Mouse (Mus musculus) CD4-positive, CD25-positive, alpha-beta regulatory T cell, adult 4 months (primary cell): Measurements from ENCODE around the gene Rogdi. TPM values are rescaled to one million over a fixed set of nuclear protein-coding genes. Genes with fewer than 3 reads are reported as not detected.

Source experiments
- ATAC-seq: one replicate; pipeline ENCODE4 v1.8.0; 2017
- polyA plus RNA-seq, 2 experiments: library from polyadenylated mRNA; unstranded; fragments of 100-300 nt; shearing (Covaris generic); gene quantifications; one replicate each; pipeline ENCODE4 v1.2.1; 2017

Gene Rogdi
- 10 to 100 TPM; 19.8 to 35.0 TPM for polyA plus RNA-seq

DNA sequence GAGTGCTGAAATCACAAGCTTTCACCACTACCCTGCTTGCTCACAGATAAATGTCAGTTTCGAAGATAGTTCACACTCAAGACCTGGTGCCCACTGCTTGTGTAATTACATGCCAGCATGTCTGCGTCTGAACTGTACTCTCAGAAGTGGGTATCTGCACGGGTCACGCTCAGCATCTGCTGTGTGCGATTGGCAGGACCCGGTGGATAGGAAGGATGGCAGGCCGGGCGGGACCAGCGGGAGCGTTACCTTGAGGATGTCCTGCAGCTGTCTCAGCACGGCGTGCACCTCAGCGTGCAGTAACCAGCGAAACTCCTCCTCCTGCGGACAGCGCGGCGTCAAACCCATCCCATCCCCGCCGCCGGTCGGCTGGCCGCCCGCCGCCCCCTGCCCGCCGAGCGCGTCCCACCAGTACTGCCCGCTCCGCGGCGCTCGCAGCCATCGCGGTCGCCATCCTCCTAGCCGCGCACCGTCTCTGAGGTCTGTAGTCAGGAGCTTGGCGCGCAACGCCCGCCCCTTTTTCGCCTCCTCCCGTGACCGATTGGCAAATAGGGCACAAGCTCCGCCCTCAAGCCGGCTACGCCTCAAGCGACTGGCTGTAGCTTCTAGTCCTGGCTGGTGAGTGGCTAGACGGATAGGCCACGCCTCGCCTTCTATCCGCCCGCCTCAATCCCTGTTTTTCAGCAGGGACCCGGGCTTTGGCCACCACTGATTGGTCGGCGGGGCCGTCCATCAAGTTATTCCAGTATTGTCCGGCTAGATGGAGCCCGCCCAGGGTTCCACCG is at the start of gene Rogdi:
Gene Rogdi (minus strand): TSS at position 500 of the 785 bp plus-strand sequence.
- ATAC-seq: peak; percentile 99

DNA sequence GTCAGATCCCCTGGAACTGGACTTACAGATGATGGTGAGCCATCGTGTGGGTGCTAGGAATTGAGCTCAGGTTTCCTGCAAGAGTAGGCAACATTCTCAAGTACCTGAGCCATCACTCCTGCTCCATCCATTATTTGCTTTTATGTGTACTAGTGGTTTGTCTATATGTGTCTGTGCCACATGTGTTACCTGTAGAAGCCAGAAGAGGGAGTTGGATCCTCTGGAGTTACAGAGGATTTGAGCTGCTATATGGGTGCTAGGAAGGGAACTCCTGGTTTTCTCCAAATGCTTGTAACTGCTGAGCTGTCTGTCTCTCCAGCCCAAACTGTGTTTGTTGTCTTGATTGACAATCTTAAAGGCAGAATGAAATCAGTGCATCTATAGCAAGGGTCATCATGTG is 44.8 kb upstream of the Rogdi start:
- peak; percentile 43 for ATAC-seq

DNA sequence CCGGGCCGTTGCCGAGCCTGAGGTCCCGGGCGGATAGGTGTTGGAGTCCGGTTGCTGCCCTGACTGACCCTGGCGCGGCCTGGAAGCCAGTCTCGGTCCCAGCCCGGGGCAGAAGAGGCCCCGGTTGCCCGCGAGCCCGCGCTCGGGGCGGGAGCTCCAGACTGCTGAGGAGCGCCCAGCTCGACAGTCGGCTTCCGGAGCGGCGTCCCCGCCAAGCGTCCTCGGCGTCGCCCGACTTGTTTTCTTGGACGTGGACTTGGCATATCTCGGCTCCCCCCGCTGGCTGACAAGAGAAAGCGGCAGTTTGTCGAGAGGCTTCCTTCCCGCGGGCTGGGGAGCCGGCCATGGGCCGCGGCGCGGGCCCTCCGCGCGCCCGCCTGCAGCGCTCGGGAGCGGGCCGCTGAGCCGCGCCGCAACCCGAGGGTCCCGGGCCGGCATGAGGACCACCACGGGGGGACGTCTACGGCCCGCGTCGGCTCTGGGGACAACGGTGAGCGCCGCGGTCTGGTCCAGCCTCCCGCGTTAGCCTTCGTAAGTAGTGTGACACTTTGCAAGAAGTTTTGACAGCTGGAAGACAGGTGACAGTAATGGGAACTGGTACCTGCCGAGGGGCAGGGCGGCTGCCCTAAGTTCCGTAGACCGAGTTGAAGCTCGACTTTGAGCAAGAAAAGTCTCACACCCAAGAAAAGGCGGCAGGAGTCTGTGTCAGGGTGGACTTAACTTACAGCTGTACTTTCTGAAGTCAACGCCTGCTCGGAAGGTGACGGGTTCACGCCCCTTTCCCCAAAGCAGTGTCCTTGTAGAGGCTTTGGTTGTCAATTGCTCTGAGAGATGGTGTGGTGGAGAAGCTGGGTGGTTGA is 37.1 kb upstream of the Rogdi start:
- peak; percentile 59 for ATAC-seq

DNA sequence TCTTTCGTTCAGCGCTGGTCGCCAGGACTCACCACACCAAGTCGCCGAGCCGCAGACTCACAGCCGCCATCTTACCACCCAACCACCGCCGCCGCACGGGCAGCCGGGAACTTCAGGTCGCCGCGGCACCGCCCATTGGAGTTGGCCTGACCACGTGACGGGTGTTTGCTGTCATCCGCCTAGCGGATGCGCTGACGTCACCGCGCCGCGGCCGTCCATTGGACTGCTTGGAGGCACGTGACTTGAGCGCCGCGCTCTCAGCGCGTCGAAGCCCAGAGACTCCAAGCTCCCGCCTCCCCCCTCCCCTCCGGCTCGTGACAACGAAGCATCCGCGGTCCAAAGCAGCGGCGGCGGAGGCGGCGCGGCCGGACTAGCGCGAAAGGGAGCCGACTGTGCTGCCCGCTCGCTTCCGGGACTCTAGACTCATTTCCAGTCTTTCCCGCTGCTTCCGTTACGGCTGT is 36.5 kb upstream of the Rogdi start, which contains the start of the genes Glyr1 and Ubn1:
Gene Glyr1 (minus strand): TSS at position 90 of the 461 bp plus-strand sequence.
Gene Ubn1 (plus strand): TSS at position 284 of the 461 bp plus-strand sequence.
- peak; percentile 92 for ATAC-seq

DNA sequence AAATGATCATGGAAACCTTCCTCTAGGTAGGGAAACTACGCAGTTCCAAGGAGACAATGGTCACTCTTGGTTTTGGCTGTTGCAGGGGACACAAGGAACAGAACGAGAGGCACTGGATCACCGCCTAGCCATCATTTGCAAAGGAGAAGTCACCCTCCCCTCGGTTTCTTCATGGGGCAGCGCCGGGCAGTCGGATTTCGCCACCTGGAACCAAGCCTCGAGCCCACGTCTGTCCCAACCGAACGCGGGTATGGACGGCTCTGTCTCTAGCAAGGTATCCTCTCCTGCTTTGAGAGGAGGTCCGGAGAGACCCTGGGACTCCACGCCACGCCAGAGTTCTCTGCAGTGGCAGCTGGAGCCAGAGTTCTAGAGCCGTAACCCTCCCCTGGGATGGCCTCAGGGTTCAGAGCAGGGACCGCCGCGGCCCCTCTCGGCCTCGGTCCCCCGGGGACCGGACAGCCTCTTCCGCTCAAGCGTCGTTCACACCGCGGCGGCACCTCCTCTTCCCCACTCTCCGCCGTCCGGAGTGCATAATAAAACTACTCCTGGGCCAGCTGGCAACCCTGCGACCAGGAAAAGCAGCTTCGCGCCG is 35.9 kb upstream of the Rogdi start:
- peak; percentile 15 for ATAC-seq

DNA sequence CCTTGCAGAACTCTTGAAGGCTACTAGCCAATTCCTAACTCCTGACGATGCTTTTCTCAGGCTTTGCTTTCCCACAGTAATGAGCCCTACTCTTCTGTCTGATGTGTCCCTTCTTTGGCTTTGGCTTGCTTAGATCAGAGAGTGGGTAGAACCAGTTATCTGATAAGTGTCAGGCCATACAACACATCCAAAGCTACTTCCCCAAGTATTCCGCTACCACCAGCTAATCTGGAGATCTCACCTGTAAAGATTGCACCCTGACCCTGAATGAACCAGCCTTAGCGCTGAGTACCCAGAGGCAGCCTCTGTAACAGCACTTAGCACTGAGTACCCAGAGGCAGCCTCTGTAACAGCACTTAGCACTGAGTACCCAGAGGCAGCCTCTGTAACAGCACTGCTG is 32.0 kb upstream of the Rogdi start:
- no peak for ATAC-seq

DNA sequence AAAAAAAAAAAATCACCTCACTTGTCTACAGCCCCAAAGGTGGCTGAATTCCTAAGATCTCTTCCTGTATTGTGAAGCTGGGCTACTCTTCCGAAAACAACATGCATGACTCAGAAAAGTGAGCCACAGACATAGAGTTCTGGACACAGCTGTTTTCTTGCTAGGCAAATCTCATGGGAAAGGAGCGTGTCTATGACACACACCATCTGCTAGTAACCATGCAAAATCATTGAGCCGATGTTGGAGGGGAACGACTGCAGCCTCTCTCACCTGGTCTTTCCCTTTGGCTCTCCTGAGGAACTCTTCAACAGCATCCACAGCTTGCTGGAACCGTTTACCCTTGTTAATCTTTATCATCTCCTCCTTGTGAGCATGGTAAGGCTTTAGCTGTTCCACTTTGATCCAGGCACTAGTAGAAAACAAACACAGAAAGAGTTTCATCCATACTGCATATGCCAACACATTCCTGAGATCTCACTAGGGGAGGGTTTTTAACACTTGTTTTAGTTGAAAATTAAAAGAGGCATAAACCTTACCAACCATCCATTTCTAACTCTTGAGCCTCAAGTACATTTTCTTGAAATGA is 23.4 kb upstream of the Rogdi start:
- ATAC-seq: no peak

DNA sequence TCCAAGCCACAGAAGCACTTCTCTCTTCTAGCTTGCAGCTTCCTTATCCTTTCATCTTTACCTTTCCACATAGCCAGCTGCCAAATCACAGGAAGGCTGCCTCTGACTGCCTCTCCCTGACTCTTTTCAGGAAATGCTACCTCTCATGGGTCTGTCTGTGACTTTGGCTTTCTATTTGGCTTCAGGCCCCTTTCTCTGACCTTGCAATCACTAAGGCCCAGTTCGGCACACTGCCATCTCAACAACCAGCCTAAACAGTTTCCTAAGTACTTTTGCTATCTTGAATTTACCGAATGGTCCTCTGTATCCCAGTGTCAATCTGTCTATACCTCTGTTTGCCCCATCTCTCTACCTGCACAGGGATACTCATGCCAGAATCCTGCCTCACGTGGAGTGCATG is 22.2 kb upstream of the Rogdi start:
- ATAC-seq: no peak

DNA sequence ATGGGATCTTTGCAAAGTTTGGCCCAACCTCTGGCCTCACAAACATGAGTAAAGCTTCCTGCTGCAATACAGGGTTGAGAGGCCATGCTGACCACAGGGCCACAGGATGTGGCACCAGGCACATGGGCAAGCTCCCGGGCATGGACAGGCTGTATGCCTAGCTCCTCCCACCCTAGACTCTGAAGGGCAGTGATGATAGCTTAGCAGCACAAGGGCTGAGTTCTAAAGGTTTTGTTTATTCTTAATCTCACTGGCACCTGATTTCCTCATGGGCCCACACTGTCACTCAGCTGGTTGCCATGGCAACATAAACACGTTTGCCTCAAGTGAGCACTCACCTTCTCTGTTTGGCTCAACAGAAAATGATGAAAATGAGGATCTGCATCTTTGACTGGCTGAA is 16.5 kb upstream of the Rogdi start:
- peak; percentile 60 for ATAC-seq

DNA sequence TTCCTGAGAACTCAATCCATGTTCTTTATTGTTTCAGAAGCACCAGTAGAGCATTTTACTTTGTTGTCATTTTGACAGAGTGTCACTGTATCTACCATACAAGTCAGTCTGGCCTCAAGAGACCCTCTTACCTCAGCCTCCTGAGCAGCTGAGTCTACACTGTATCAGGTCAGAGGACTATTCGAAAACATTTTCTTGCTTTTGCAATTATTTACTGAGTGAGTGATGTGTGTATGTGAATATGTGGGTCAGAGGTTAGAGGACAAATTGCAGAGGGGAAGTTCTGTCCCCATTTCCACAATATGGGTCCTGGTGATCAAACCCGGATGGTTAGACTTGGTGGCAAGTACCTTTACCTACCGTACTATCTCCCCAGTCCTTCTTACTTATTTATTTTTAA is 10.7 kb upstream of the Rogdi start:
- no peak for ATAC-seq

DNA sequence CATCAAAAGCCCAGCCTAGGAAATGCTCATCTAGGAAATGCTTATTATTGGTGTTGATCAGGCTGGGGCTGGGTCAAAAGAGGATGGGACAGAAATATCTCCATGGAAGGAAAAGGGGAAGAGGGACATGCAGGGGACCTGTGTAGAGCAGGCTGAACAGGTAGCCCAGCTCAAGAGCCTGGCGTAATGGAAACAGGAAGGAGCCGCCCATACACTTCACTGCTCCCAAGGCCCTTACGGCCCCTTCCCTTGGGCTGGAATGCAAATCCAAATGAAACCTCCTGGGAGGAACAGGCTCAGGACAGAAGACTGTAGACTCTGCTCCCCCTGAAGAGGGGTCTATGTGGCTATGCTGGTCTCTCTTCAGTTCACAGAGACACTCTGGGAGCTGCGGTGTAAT is 1.2 kb upstream of the Rogdi start:
- no peak for ATAC-seq

DNA sequence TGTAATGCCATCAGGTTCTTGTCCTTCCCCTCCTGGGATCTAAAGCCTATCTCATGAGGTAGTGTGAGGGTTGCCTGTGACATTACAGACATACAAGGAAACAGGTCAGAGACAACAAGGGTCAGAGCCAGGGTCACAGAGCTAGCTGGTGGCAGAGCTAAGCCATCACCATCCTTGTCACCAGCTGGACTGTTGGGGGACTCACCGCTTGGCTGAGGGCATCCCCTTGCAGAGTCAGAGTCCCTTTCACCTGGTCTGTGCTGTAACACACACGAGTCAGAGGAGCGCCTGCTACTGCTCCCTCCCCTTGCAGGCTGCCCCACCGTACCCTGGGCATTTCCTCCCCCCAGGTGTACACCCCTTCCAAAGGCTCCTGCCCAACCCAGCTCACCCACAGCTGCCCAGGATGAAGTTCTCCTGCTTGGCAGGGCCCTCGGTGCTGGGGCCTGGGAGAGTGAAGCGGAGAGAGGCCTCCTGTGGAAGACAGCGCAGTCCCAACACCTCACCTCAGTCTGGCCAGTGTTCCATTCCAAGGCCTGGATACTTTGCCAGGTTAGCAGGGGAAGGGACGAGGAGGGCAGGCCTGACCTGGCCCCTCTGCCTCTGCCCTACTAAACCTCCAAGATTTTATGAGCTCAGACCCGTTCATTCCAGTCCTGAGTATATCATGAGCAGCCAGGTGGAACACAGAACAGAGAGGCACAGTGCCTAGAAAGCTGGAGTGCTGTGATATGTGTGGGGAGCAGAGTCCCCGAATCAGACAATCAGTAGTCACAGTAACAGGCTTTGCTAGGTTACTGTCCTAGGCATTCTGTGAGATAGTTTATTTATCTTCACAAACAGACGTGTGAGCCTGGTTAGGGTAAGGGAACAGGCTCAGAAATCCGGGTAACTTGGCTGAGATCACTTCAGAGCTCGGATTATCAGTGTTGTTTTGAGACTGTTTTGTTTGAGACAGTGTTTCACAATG is 1.0 kb downstream of the Rogdi start:
- no peak for ATAC-seq

DNA sequence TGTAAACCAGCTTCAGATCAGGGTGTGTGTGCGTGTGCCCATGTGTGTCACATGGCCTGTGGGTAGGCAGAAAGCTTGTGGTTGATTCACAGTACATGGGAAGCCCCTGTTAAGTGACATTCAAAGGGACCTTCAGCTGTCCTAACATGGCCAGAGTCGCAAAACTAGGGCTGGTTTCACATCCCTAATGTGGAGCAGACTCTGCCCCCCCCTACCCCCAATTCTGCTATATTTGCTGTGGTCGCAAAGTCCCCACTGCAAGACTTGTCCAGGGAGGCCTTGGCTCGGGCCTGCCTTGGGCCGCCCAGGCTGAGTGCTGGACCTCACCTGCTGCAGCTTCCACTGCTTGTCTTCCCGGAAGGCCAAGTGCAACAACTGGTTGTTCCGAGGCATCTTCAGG is 2.1 kb downstream of the Rogdi start:
- no peak for ATAC-seq

DNA sequence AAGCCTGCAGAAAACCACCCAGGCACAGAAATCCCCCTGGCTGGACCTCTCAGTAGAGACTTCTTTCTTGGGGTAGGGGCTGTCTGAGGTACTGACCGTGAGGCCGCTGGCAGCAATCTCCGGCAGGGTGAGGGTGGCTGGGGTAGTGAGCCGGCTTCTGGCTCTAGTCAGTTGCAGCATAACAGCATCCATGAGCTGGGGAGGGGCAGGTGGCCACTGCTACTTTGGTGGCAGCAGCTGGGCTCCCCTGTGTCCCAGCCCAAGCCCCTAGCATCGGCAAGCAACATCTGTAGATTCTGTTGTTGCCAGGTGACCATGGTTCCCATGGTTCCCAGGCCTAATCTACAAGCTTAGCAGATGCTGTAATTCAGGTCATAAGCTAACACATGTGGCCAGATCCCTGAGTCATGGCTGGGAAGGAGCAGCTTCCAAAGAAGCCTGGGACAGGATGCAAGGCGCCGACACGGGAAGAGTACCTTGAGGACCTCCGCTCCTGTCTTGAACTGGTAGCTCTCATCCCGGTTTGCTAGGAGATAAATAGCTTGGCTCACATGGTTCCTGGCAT is 2.9 kb downstream of the Rogdi start:
- ATAC-seq: no peak

DNA sequence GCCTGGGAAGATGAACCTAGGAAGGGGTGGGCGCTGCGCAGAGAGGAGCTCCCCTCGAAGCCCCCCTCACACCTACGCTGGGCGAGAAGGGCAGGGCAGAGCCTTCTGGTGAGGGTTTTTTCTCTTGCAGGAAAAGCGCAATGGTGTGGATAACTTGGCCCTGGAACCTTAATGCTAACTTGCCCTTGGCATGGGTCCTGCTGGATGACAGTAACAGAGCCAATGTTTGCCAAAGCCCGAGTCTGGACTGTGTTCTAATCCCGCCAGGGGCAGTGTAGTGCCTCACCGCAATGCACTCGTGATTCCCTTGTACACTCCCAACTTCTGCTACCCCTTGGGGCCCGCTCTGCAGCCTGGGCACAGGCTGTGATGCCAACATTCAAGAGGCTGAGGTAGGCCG is 5.3 kb downstream of the Rogdi start:
- no peak for ATAC-seq

DNA sequence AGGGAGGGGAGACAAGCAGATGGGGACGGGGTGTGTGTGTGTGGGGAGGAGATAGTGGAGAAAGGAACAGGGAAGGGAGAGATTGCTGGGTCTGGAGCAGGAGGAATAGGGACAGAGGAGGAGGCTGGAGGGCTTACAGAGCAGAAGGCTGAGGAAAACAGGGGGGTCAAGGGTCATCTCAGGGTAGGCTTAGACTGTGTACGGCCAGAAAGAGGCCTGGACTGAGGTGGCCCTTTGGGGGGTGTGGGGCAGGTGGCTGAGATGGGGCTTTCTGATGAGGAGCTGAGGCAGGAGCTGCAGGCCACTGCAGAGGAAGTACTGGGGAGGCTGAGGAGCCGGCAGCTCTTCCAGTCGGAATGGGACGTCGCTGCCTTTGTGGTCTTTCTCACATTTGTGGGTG is 5.9 kb downstream of the Rogdi start:
- ATAC-seq: no peak

DNA sequence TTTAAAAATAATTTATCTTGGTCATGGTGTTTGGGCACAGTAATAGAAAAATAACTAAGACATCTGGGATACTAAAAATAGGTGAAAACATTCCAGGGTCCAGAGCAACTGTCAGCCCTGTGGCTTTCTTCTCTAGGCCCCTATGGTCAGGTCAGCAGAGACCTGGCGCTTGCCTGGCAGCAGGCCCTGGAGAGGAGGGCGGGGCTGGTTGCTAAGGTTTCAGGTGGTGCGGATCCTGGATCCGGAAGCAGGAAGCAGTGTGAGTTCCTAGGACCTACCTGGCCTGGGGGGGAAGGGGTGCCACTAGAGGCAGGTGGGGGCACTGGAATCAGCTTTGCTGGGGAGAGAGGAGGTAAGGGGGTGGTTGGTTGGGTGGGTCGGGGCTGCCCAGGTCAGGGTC is 6.3 kb downstream of the Rogdi start, which contains the start of gene Smim22:
Gene Smim22 (plus strand): TSS at position 222 of the 400 bp plus-strand sequence.
- no peak for ATAC-seq

DNA sequence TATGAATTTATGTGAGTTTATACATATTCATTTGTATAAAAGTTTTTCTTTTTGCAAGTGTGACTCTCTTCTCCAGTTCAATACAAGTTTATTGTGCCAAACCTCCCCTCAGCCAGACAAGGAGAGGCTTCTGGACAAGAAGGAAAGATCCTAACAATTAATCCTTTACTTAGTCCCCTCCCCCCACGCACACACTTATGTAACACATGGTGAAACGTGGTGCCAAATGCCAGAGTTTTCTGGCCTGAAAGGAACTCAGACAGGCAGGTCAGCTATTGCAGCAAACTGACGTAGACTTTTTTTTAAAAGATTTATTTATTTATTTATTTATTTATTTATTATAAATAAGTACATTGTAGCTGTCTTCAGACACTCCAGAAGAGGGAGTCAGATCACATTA is 12.7 kb downstream of the Rogdi start:
- no peak for ATAC-seq

DNA sequence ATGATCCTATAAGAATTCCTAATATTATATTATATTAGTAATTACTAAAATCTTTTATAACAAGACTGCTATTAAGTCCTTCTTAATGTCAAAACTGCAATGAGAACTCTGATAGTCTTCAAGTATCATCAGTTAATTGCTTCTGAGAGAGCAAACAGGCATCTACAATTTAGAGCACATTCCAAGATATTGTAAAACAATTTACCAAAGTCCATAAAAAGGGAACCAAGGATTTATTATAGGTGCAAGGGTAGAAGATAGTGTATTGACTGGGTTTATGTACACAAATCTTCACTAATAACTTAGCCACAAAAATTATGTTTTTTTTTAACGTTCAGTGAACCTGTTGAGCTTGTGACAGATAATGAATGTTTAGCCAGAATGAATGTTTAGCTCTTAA is 14.4 kb downstream of the Rogdi start:
- ATAC-seq: no peak

DNA sequence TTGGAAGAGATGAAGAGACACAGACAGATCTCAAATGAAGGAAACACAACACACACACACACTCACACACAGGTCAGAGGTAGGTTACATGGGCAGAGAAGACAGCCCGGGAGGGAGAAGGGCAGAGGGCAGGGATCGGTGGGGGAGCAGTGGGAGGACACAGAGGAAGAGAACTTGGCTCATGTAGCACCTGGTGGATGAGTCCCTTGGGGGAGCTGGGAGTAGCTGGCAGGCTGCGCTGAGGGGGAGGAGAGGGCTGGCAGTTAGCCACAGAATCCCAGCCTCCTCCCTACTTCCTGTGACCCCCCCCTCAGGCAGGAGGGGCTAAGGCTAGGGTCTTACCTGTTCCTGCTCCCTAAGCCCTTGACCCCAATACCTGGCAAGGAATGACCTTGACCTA is 15.8 kb downstream of the Rogdi start, which contains the start of gene Sept12:
Gene Sept12 (minus strand): TSS at position 300 of the 400 bp plus-strand sequence.
- ATAC-seq: no peak

DNA sequence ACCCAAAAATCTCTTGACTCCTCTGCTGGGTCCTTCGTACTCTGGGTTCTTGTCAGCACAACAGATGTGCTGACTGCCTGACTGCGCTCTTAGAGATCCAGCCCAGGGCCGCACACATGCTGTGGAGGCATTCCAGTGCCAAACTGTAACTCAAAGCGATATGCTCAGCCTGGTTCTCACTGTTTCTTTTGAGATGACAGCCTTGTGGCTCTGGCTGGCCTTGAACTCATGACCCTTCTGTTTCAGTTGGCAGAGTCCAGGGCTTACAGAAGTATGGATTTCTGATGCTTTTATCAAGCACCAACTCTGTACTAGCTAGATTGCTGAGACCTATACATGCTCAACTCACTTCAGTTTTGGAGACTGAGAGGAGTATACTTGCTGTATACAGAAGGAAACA is 20.1 kb downstream of the Rogdi start:
- ATAC-seq: no peak
